Mouse (Mus musculus): Measurements from ENCODE around the gene Nek3.

DNA sequence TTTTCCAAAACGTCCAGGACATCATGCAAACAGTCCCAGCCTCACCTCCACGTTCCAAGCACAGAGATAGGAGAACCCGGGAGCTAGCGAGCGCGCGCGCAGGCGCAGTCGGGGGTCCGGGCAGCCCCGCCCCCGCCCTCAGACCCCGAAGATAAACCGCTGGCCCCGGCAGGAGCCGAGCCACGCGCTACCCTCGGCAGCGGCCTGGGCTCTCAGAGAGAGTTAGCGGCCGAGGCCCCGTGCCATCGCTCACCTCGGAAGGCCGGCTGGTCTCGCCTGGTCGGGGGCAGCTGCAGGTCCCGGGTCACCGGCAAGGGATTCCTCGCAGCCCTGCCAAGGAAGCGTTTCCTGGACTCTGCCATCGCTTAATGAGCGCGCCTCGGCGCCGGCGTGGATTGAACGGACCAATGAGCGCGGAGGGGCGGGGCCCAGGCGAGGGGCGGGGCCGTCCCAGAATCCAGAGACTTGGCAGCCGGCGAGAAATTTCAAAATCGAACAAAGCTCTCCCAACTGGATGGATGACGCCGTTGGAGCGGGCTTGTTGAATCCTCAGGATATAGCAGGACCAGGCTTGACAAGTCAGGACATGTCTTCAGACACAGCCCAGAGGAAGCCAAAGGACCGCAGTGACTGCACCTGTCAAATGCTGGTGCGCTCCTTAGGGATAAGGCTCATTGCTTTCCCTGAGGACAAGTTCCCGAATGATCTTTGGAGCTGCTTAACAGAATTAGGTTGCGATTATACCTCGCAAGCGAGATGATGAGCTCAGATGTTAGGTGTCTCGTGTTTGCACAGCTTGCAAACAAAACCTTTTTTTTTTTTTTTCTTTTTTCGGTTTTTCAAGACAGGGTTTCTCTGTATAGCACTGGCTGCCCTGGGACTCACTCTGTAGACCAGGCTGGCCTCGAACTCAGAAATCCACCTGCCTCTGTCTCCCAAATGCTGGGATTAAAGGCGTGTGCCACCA is 19.5 kb upstream of the Nek3 start, which contains the start of gene Ckap2:
- TF ChIP-seq GATA1 (IDR thresholded peaks at IDR 0.05; ENCODE audit: low read length) (no peak), TAL1 (IDR thresholded peaks at IDR 0.05; ENCODE audit: low read length) (no peak)
